Mouse (Mus musculus) frontal cortex, postnatal 36 days (tissue): ENCODE results near the gene Ptprg.

Source experiments
- DNase-seq, 2 experiments: peaks; one replicate each; pipeline ENCODE4 v3.0.0; 2022; ENCODE audit warnings: low spot score in 2 of 2

Gene Ptprg

GRCm38 (mm10) chr14:11683386-11684081 lies 130.2 kb downstream of the Ptprg start:
- no peak for DNase-seq

DNA sequence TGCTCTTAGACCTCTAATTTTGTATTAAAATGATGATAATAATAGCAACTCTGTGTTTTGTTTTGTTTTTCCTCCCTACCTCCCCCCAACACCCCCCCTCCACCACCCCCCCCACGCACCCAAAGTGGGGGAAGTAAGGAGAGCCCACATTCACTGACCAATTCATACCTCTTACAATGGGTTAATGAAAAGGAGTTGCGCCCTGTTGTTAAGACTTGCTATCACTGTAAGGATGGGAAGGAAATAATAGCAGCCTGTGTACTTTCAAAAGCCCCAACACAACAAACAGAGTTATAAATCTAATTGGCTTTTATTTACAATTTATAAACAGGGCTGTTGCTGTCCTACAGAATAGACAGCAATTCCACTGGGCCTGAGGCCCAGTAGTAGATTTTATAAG lies 130.8 kb downstream of the Ptprg start:
- DNase-seq, result no peak

- DNase-seq, result no peak
Measured at GRCm38 (mm10) chr14:11687541-11687940, 134.2 kb downstream of the Ptprg start.

- peak; percentile 28 for DNase-seq
Measured at GRCm38 (mm10) chr14:11688142-11688541, 134.8 kb downstream of the Ptprg start.

GRCm38 (mm10) chr14:11690066-11690465 lies 136.7 kb downstream of the Ptprg start:
- no peak for DNase-seq

DNA sequence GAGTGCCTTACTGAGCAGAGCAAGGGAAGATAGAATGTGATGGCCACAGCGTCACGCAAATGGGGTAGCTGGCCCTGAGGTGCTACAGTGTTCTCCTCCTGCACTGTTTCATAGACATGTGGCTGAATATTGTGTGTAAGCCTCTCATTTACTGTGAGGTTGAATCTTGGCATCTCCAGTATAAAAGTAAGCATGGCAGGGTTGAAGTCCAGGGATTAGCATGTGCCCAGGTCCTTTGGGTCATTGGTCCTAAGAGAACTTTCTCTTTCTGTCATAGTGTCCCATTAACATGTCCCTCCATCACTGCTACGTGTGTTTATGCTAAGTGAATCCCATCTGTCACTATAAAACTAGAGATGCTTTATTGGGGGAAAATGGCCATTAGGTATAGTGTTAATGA lies 138.2 kb downstream of the Ptprg start:
- DNase-seq, result no peak

DNA sequence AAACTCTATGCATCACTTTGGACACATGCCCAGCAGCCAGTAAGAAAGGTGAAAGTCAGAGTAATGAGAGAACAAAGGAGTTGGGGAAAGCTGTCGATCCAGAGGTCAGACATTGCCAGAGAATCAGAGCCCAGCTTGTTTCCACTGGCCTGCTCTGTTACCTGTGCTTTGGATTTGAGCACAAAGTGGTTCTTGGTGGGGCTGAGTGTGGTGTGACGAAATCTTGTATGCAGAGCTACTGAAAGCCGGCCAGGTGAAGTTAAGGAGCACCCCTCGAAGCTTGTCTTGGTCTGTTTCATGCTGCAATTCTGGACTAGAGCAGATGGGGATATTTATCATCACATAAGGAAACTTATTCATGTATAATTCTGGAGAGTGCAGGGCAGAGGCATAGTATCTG lies 145.5 kb downstream of the Ptprg start:
- no peak for DNase-seq

- DNase-seq, result no peak
Measured at GRCm38 (mm10) chr14:11699654-11700053, 146.3 kb downstream of the Ptprg start.

- DNase-seq, result no peak
Measured at GRCm38 (mm10) chr14:11701516-11702249, 148.4 kb downstream of the Ptprg start.

GRCm38 (mm10) chr14:11702770-11703477 lies 149.6 kb downstream of the Ptprg start:
- no peak for DNase-seq

DNA sequence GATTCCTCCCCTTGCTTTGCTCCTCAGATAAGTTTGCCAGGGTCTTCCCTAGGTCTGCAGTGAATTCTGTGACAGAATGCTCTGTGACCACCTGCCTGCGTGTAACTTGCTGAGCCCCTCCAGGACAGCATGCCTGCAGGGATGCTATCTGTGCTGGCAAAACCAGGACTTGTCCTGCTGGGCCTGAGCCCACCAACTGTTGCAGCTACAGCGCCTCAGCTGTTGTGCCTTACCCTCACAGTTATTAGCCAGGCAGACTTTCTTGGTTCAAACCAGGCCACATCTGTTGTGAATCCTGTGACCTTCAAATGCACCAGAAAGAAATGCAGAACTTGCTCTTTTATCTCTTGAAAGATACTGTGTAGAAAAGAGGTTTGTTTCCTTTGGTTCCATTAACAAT lies 151.5 kb downstream of the Ptprg start:
- no peak for DNase-seq

DNA sequence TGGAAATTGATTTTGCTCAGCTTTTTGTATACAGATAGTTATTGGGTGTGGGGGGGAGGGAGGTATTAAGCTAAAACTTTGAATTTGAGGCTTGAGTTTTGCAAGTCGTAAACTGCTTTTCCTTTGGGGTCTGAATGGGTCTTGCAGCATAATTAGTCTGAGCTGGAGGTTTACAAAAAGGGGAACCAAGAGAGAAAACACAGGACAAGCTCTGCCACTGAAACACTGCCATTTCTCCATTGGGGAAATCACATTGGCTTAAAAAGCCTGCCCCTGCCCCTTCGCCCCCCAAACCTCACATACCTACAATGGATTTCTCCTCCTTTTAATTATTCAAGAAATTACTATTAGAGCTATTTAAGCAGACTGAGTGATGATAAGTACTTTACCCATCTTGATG lies 156.0 kb downstream of the Ptprg start:
- no peak for DNase-seq

GRCm38 (mm10) chr14:11709798-11710197 lies 156.5 kb downstream of the Ptprg start:
- DNase-seq, result no peak

GRCm38 (mm10) chr14:11710410-11711122 lies 157.2 kb downstream of the Ptprg start:
- no peak for DNase-seq

DNA sequence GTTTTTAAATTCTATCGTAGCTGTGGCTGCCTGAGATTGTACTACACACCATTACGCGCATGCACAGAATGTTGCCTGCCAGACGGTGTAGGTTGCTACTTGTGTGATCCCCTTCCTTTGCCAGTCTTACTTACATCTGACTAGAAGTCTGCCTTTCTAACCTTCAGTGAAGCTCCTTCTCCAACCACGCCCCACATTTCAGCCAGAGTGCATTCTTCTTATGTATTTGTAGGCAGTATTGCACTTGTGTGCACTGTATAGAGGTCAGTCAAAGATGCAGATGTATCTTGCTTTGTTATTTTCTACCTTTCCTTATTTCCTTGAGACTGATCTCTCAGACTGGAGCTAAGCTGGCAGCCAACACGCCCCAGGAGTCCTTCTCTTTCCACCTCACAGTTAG lies 158.8 kb downstream of the Ptprg start:
- no peak for DNase-seq

- no peak for DNase-seq
Measured at GRCm38 (mm10) chr14:11716230-11716629, 162.9 kb downstream of the Ptprg start.

GRCm38 (mm10) chr14:11718201-11718600 lies 164.9 kb downstream of the Ptprg start:
- DNase-seq, result no peak

DNA sequence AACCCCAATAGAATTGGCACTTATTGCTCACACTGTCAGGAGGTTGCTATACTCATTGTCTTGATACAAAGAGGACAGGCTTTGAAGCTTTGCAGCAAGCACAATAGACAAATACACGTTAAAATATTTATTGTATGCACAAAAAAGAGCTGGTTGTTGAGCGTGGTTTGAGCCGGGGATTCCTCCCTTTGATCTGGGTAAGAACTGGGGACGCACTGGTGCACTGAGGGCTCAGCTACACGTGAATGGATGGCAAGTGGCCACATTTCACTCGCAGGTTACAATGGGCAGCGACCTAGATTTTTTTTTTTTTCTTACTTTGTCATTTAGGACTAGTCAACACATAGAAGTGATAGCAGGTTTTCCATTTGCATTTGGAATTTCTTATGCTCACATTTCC lies 165.9 kb downstream of the Ptprg start:
- no peak for DNase-seq

GRCm38 (mm10) chr14:11722101-11722500 lies 168.8 kb downstream of the Ptprg start:
- no peak for DNase-seq

- DNase-seq, result no peak
Measured at GRCm38 (mm10) chr14:11723876-11724275, 170.5 kb downstream of the Ptprg start.

DNA sequence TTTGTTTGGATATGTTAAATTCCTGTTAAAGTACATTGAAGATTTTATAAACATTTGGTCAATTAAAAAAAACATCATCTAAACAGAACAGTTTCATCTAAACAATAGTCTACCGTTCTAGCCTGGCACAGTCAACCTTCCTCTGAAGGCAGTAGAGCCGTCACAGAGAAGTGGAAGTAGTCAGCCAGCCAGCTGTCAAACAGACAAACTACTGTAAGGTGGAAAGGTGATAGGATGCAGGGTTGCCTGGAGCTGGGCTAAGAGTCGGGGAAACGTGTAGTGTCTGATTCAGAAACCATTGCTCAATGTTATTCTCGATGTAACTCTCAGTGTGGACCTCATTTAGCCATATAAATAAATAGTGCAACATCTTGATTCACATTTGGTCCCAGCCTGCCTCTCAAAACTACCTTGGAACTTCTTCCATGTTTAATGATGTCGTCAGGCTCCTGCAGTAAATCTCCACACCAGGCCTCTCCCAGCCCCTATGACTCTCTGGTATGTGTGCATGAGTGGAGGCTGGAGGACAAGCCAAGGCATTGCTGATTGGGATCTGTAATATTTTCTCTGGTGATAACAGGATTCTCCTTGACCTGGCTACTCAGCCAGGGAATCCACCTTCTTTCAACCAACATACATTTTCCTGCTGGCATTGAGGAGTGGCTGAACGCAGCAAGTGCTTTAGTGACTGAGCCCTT lies 178.0 kb downstream of the Ptprg start:
- DNase-seq, result no peak

DNA sequence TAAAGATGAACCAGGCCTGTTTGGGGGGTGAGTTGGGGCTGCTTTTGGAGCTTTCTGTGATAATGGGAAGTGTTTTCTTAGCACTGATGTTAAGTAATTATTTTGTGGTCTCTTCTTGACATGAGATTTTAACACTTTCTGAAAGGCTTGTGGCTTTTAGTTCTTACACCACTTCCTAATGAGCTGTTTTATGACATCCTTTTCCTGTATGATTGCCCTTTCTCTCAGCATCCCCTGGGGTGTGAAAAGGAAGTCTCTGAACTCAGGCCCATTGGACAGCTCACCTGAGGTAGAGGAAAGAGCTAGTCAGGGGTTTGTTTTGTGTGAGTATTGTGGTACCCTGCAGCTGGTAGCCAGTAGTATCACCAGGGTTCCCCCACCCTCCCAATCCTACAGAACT lies 179.0 kb downstream of the Ptprg start:
- DNase-seq, result no peak
